ENCODE assay signal across 8 mouse cellular contexts in genomic region chr6:5802124-5802839, GRCm38 (mm10).
DNase-seq lines count a peak whose midpoint lies in the region; ATAC-seq and TF ChIP-seq lines count a peak whose summit lies in the region.

No protein-coding gene starts in this region.

- whole genome bisulfite sequencing in neural tube, embryonic 14.5 days: 55% methylated on average over 6 of the region's 6 CpGs

- no peak overlapping the region for H3K27ac ChIP-seq in layer of hippocampus, adult 2 months
- H3K27ac ChIP-seq in neural tube, embryonic 14.5 days (ENCODE audit: low read depth, low read length): no peak overlapping the region

- H3K9ac ChIP-seq in neural tube, embryonic 14.5 days (replicated peaks; ENCODE audit: low read depth, low read length): no peak overlapping the region

- H3K4me2 ChIP-seq in neural tube, embryonic 14.5 days (ENCODE audit: low read depth, low read length): no peak overlapping the region

- peak; percentile 78 for TF ChIP-seq CTCF in layer of hippocampus, adult 2 months (conservative IDR thresholded peaks at IDR 0.05)
- peak; percentile 38 for TF ChIP-seq CTCF in Patski (IDR thresholded peaks at IDR 0.05)

- no peaks in the 10 kb centered on the region for H3K4me1 ChIP-seq in neural tube, embryonic 14.5 days (ENCODE audit: control insufficient read depth, insufficient read depth, low read length)

- H3K4me3 ChIP-seq in layer of hippocampus, adult 2 months: no peak overlapping the region
- H3K4me3 ChIP-seq in neural tube, embryonic 14.5 days (ENCODE audit: low read depth, low read length): no peak overlapping the region

- no peak for ATAC-seq in Patski
- peak; percentile 93 for ATAC-seq in neural tube, embryonic 14.5 days (ENCODE audit: low read depth)

- CTCF ChIA-PET in Patski (lab: Charles Lee): interaction anchor here (0.6 to 1.5 kb wide), 4 partner anchors 13 to 169 kb away, joined by 3 to 4 read pairs (median 3); no protein-coding TSS in a partner anchor

- in situ Hi-C loops in Patski (cut with MboI; ENCODE audit: low pct_unique_long_range_greater_than_20kb): loop anchor here (5.0 kb wide), 1 partner anchor 155 kb away; no protein-coding TSS in a partner anchor

- H3K27me3 ChIP-seq in Patski: peaks cover 33% of the 10 kb centered on the region
- no peaks in the 10 kb centered on the region for H3K27me3 ChIP-seq in neural tube, embryonic 14.5 days (ENCODE audit: control insufficient read depth, insufficient read depth, low read length)

- POLR2A ChIA-PET in Patski (lab: Charles Lee): no interaction called here

- no peaks in the 10 kb centered on the region for H3K36me3 ChIP-seq in neural tube, embryonic 14.5 days (ENCODE audit: control insufficient read depth, insufficient read depth, low read length)

- H3K9me3 ChIP-seq in neural tube, embryonic 14.5 days (ENCODE audit: control insufficient read depth, low read length): no peaks in the 10 kb centered on the region

- DNase-seq in layer of hippocampus, adult 2 months (ENCODE audit: low spot score in 2 of 2): peak; percentile 39 to 66
- no peak for DNase-seq in layer of hippocampus, postnatal 10 days (ENCODE audit: low spot score in 2 of 2)
- peak; percentile 3 for DNase-seq in Patski (ENCODE audit: low read depth, low spot score)
- peak; percentile 80 for DNase-seq in embryo, embryonic 11 days
- DNase-seq in kidney, postnatal 4 days: peak; percentile 20 to 25
- no peak for DNase-seq in thymus, postnatal 36 days
- DNase-seq in right cerebral cortex, postnatal 36 days (ENCODE audit: low spot score in 2 of 2): no peak

Comparison
In these comparisons a context has a peak if more than half of its experiments do, and no peak if none do; other contexts are left out.
1. DNase-seq: peak in layer of hippocampus, adult 2 months (2 of 2), Patski (single experiment), embryo, embryonic 11 days (single experiment) and kidney, postnatal 4 days (2 of 2); none in layer of hippocampus, postnatal 10 days (0 of 2), thymus, postnatal 36 days (0 of 2) and right cerebral cortex, postnatal 36 days (0 of 2).